Mouse (Mus musculus): Measurements from ENCODE around the gene Rfx2. TPM values are rescaled to one million over a fixed set of nuclear protein-coding genes. Genes with fewer than 3 reads are reported as not detected.
A peak's percentile ranks its signal among the peaks of the same experiment; 100 is the strongest.

Gene Rfx2
- total RNA-seq, 2 experiments from 2014 or later, result 5.5 to 5.7 TPM

GRCm38 (mm10) chr17:56778779-56779362, 51.9 kb downstream of the Rfx2 start:
- no peak for DNase-seq

- DNase-seq, result no peak
These were observed 53.2 kb downstream of the Rfx2 start for GRCm38 (mm10) chr17:56777568-56777967.

GRCm38 (mm10) chr17:56769950-56770349, 60.9 kb downstream of the Rfx2 start, which contains the start of gene Prr22:
Prr22 (plus strand) TSS chr17:56770250.
- no peak for DNase-seq

DNA sequence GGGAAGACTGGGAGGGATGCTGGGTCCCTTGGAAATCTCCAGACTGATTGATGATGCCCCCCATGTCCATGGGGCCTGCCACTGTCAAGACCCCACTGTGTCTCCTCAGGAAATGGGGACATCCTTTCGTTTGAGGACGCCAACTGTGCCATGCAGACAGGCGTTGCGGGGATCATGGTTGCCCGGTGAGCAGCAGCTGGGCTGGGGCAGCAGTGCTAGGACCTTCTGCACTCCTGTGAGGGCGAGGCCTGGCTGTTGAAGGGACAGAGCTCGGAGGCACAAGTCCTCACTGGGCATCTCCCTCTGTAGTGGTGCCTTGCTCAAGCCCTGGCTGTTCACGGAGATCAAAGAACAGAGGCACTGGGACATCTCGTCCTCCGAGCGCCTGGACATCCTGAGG, 61.9 kb downstream of the Rfx2 start:
- DNase-seq, result no peak

- no peak for DNase-seq
These were observed 63.2 kb downstream of the Rfx2 start for GRCm38 (mm10) chr17:56767531-56768135.

DNA sequence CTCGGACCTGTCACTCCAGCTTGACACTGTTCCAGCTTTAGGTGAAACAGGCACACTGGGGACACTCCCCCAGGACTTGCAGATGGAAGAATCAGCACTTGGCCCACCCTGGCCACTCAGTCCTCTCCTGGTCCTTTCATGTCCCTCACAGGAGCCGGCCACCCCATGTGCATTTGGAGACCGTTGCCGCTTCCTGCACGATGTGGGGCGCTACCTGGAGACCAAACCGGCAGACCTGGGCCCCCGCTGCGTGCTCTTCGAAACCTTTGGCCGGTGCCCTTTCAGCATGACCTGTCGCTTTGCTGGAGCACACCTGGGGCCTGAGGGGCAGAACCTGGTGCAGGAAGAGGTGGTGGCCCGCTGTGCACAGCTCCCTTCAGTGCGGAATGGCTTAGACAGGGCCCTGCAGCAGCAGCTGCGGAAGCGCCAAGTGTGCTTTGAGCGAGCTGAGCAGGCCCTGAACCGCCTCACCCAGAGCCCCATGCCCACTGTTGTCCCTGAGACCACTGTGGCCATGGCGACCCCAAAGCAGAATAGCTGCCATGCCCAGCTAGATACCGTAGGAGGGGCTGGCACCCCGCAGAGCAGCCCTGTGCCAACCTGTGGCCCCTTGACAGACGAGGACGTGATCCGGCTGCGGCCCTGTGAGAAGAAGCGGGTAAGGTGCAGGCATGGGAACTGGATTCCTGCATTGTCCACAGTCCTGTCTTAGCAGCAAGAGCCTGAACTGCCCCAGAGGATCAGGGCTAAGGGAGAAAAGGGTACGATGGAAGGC, 64.0 kb downstream of the Rfx2 start:
- DNase-seq, result no peak

GRCm38 (mm10) chr17:56765431-56765830, 65.4 kb downstream of the Rfx2 start:
- no peak for DNase-seq

DNA sequence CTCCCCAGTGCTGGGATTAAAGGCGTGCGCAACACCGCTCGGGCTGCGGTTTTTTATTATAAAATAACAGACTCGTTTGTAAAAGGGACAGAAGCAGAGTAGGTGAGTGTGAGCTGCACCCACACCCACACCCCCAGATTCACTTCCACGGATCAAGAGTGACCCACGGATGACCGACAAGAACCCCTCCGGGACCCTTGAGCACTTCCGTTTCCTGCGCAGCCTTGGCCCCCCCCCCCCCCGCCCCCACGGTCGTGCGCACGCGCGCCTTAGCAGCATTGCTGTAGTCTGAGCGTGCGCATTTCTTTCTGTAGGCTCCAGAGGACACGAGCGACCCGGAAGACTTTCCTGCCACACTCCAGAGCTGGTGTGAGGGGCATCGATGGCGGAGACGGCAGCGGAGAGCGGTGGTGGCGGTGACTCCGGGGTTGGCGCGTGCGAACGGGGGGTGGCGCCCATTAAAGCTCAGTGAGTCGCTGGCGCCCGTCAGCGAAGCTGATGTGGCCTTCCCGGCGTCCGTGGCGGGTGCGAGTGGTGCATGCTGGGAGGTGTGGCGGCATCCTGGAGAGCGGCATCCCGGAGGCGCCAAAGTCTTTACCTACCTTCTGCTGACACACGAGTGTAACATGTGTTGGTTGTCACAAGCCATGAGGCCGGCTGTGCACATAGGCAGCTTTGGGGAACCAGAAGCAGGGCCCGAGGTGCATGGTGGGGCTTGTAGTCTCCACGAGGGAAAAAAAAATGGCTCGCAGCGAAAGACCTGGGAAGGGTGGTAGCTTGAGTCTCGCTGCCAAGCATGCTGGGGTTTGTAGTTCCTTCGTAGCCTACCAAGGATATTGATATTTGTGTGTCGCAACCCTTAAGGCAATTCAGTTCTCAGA, 66.1 kb downstream of the Rfx2 start, which contains the start of gene Dus3l:
Gene Dus3l, plus strand, starts transcription at position 284 of the 881 bp plus-strand sequence.
- DNase-seq, result peak; percentile 86

DNA sequence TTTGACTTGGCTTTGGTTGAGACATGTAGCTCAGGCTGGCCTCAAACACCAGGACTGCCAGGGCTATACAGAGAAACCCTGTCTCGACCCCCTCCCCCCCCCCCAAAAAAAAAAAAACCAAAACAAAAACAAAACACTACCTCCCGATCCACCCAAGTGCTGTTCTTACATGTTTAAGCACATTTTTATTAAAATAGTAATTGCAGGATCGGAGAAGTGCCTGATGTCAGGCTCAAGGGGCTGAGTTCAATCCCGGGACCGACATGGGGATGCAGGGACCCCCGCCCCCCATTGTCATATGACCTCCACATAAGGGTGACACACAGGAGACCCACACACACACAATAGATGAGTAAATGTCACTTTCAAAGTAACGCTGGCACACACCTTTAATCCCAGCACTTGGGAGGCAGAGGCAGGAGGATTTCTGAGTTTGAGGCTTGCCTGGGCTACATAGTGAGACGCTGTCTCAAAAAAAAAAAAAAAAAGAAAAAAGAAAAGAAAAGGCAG, 67.0 kb downstream of the Rfx2 start:
- no peak for DNase-seq

DNA sequence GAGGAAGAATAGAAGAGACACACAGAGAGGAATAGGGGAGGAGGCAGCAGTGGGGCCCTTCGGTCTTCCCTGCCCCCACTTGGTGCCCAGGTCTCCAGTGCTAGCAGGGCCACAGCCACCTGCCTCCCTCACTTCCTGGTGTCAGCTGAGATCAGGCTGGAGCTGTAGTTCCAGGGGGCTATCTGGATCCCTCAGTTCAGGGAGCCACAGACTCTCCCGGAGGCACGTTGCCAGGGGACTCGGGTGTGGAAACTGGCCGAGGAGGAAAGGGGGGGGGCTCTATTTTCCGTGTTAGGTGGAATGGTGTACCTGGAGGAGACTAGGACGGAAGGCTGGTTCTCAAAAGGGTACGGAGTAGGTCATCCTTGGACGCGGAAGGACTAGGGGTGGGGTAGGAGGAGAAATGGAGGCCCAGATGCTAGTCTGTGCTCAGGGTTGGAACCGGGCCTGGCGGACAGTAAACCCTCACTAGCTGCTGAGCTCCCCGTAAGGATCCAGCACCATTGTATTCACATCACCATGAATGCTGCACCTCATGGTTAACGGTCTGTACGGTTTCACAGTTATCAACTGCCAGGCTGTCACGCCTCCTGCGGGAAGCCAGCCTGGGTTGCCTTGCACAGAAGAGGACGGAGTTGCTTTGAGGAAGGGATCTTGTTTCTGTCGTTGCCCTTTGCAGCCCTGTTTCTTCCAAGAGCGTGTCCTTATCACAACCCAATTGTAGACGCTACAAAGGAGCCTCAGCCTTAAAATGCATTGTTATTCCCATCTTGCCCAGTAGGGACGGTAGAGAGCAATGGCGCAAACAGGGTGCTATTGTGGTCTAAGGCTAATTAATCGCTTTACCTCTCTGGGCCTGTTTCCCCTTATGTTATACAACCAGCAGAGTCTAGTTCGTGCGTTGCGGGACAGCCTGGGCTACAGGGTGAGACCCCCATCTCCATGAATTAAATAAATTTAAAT, 67.8 kb downstream of the Rfx2 start:
- DNase-seq, result peak; percentile 71

DNA sequence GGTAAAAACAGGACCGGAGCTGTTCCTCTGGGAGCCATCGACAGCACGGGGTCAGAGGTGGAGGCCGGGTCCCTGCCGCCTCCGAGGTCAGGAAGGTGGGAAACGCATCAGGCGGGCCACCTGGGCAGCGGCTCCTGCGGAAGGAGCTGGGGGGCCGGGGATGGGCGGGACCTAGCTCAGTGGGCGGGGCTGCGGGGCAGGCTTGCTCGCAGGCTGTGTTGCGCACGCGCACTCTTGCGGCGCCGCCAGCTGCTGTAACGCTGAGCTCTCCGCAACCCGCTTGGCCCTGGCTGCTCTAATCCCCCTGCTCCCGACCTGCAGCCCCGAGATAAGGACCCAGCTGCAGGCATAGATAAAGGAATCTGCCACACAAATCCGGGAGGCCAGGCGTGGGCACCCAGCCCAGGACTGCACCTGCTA, 68.8 kb downstream of the Rfx2 start:
- DNase-seq, result peak; percentile 94

- no peak for DNase-seq
These were observed 69.7 kb downstream of the Rfx2 start for GRCm38 (mm10) chr17:56761077-56761476.

DNA sequence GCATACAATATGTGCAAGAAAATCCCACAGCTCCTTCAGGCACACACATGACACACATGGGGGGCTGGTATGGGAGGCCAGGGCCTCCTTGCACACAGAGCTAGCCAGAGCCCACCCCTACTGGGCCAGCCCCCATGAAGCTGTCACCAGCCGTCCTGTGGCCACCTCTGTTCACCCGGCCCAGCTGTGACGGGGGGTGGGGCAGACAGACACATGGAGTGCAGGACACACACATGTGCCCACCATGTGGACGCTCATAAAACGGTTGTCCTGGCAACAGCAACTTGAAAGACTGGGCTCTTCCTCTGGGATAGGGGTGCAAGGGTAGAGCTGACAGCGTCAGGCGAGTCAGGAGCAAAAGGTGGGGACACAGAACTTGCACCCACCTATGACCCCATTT, 71.6 kb downstream of the Rfx2 start:
- no peak for DNase-seq

DNA sequence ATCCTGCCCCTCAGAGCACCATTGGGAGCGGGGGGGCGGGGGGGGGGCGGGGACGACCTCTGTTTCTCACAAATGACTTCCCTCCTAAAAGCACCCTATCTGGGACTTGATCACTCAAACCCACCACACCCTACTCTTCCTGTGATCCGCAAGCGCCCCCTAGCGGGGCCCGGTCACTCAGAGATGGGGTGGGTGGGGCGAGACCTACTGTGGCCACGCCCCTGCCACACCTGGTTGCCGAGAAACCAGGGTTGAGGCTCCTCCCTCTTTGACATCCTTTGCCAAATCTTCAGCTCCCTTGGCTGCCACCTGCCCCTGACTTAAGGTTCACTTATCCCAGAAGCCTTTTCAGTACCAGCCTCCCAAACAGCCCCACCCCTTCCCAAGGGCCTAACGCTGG, 72.7 kb downstream of the Rfx2 start:
- DNase-seq, result peak; percentile 85

- DNase-seq, result peak; percentile 97
These were observed 73.2 kb downstream of the Rfx2 start, which contains the start of gene Nrtn for GRCm38 (mm10) chr17:56757416-56758123. Nrtn (minus strand) TSS chr17:56757530.

GRCm38 (mm10) chr17:56756703-56757399, 74.0 kb downstream of the Rfx2 start:
- peak; percentile 64 for DNase-seq

GRCm38 (mm10) chr17:56754271-56755185, 76.3 kb downstream of the Rfx2 start:
- no peak for DNase-seq

GRCm38 (mm10) chr17:56753452-56753851, 77.4 kb downstream of the Rfx2 start:
- DNase-seq, result no peak
